Mouse (Mus musculus) right cerebral cortex, postnatal 25 days (tissue): ENCODE results near the gene Ociad2.
"Not testable (repeated sequence)": the region's sequence is repeated elsewhere in the genome, so short reads cannot be mapped to it uniquely, and the experiment has no call there.

ENCODE experiments used
- DNase-seq: peaks from one replicate; pipeline ENCODE4 v3.0.0; 2022

The Ociad2 gene

DNA sequence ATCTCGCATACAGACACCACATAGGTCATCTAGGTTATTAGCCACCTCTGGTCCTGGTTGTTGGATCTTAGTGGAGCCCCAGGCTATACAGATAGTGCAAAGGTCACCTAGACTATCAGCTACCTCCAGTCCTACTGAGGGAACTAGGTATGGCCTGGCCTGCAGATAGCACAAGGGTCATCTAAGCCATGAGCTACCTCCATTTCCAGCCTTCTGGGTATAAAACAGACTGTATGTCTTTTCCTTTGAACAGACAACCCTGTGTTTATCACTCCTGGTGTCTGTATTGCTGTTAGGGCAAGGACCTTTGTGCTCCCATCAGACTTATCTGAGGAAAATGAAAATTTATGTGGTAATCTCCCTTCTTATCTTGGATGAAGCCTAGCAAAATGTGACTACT lies 11.0 kb upstream of the Ociad2 start:
- DNase-seq: no peak

DNA sequence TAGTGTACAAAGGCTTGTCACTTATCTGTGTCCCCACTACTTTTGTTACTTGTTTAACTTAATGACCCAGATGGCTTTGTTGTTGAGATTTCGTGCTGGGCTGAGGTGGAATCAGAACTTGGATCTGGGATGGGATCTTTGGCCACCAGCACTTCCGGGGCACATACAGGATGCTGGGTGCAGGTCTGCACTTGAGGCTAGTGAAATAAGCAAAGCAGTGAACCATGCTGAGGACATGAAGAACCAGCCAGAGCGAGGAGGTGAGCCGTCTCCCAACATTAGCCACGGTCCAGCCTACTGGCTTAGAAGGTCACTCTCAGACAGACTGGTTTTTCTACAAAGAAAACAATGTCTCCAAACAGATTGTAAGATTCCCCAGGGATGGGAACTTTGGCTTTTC lies 8.7 kb upstream of the Ociad2 start:
- no peak for DNase-seq

DNA sequence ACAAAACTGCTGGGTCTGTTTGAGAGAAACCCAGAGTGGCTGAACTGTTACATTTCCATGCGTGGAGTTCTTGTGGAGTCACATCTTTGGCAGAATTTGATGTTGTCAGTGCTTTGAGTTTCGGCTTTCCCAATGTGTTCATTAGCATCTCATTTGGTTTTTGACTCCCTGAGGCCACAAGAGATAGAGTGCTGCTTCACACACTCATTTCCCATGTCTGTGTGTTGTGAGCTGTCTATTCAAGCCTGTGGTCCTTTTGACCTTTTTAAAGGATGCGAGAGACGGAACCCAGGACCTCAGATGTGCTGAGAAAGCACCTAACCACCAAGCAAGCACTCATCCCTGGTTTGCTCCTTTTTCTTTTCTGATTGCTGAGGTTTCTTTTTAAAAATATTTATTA lies 4.4 kb upstream of the Ociad2 start:
- DNase-seq: no peak

DNA sequence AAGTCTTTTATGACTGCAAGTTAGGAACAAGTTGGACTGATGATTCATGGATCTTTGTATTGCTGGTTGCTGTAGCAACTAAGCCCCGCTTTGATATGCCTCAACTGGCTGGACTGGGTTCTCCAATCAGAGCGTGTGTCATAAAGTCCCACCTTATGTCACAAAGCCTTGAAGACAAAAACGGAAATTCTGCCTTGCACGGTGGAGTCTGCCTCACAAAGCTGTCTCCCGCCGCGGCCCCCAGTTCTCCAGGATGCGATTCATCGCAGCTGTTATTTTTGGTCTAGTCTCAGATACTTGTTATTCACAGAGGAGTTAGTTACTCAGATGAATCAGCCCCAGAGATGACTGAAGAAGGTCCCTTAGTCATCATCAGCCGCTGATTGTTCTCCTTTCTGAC lies 3.5 kb upstream of the Ociad2 start:
- DNase-seq: peak; percentile 78

DNA sequence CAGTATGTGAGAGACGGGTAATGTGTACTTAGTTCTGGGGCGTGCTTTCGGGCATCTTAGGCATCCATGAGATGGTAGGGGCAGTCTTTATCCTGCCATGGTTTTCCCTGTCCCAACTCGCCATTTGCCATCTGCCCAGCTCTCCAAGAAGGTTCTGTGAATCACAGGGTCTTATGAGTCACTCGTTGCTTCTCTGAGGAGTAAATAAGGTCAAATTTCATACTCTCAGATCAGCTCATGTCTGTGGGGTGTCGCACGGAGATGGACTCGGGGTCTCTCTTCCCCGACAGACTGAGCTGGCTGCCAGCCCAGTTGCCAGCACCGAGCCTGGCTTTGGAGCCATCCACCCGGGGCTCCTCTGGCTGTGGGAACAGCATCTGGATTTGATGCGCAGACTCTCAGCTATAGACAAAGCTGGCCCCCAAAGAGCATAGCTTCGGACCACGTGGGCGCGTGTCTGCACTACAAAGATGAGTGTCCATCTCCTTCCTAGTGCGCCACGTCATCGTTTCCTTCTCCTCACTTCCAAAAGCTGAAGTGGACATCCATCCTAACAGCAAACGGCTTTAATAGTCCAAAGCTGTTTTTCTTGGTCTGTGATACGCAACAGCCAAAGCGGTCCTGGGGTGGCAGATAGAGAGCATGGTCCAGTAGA lies 2.0 kb upstream of the Ociad2 start:
- no peak for DNase-seq

DNA sequence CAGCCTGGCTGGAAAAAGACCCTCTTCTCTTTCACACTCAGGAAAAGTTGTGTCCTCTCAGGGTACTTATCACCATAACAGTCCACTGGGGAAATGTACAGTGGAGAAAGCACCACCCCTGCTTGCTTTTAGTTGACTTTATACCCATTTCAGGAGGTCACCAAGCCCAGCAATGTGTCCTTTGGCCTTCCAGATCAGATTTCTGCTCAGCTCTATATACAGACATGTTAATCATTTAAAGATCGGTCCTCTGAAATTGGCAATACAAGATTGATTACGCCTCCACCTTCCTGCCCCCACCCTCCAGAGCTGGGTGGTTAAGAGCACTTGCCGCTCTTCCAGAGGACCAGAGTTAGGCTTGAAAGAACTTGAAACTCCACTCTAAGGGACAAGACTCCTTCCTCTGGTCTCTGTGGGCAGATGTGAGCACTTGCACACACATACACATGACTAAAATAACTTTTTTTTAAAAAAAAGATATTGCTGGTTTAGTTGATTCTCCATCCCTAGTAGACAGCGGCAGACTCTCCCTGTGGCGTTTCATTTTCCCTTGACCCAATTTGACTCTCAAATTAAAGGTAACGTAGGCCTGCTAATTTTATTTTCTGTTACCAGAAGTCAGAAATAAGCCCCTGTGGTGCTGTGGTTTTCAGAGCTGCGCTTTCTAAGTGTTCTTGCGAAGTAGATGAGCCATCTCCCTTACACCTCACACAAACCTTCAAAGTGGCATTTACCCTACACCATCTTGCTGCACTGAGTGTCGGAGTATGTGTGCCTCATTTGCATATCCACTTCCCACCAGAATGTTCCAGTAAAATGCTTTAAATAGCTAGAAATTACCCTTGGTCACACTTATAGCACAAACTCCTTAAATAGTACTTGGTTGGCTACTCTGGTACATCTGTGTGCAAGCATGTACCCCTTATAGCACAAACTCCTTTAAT lies 777 bp downstream of the Ociad2 start:
- DNase-seq: no peak

DNA sequence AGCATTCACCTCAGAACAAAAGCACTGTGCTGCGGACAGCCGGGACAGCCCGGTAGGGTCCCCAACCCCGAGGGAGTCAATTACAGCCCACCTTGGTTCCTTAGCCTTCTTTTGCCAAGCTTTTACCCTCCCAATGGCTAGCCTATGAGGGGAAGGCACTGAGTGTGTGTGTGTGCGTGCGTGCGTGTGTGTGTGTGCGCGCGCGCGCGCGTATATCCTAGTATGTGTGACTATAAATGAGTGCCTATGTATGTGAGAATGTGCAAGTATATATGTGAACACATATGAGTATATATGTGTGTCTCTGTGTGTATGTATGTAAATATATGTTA lies 2.0 kb downstream of the Ociad2 start:
- DNase-seq: no peak

DNA sequence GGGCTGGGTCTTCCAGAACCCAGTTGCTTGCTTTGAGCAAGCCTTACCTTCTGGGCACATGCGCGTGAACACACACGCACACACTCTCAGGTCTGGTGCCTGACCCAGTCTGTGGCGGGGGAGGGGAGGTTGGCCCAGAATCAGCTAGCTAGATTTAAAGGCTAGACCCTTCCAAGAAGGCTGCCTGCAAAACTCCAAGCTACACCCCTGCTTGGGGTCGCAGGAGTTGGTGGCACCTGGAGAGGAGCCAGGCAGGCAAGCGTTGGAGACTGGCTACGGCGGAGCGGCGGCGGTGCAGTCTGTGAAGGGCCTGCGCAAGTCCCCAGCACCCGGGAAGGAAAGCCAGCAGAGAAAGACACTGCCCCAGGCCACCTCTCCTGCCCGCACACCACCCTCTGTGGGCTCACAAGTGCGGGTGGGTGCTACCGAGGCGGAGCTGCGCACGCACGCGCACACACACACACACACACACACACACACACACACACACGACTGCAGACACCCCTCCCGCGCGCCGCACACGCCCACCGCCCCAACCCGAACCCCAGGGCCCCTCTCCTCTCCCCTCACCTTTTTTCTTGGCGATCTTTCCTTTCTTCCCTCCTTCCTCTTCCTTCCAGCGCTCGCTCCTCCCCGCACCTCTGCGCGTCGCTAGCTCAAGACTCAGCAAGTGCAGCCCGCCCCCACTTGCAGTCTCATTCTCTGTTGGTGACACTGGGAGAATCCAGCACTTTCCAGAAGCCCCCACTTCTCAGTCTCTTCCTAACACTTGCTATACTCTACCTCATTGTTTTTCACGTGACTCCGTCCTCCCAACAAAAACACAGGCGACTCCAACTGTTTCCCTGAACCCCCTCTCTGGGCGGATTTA lies 2.6 kb downstream of the Ociad2 start:
- peak; percentile 67 for DNase-seq

DNA sequence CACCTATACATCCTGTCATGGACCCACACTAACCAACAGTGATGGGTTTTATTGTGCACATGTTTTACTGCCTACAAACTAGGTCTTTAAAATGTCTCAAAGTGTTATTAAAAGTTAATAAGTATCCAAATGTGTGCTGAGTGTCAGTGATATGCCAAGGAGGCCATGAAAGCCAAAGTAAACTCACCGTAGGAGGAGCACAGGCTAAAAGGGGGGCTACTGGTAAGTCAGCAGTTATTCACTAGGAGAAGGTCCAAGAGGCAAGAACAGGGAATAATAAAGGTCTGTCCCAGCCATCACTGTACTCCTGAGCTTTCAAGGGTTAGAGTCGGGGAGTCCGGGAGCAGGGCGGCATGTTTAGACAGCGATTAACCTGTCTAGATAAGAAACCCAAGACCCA lies 4.4 kb downstream of the Ociad2 start:
- DNase-seq: no peak

DNA sequence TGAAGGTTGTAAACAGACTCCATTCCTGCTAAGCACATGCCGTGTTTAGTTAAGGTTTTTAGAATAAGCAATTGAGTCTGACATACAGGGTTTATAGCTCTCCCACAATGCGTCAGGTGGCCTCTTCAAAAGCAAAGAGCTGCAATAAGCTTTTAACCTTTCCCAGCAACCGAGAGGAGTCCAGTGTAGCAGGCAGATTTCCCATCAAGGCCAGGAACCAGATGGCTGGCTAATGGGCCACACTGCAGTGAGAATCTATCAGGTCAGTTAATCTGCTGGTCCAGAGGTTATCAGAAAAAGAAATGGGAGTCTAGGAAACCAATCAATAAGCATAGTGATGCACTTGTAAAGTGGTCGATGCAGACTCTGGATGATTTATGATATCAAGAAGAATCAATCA lies 9.8 kb downstream of the Ociad2 start:
- no peak for DNase-seq

DNA sequence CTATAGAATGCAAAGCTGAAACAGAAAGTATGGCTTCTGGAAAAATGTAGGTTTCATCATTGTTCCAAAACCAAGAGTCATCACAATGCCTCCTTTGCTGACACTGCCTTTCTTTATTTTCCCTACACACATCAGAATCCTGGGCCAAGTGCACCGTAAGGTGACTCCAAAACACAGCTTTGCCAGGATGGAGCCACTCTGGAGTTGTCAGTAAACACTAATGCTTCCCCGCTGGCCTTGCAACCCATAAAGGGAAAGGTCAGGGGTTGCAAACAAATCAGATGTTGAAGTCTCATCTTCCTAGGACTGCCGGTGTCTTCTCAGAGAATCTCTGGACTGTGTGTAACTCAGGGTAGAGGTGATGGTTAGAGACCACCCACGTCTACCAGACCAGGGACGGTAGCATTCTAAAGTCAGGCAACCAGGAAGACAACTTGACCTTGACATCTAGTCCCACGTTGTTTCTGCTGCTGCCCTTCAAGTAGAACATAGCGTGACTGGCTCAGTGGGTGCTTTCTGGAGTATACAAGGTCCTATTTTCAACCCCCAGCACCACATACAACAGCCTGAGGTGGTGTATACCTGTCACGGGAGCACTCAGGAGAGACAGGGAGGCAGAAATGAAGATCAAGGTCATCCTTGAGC lies 16.2 kb downstream of the Ociad2 start:
- DNase-seq: no peak

DNA sequence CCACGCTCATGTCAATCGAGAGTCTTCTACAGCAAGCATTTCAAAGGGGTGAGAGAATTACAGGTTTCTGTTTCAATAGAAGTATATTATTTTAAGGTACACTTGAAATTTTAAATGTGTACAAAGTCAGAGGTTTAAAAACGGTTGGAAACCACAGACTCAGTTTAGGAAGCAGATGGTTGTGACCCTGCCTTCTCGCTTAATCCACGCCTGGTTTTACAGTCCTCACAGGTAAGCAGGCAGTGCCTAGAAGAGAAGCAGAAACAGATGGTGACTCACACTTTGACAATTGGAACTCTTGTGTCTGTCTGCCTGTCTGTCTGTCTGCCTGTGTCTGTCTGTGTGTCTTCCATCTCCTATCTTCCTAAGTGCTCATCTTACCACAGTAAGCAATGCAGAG lies 17.2 kb downstream of the Ociad2 start:
- DNase-seq: no peak

DNA sequence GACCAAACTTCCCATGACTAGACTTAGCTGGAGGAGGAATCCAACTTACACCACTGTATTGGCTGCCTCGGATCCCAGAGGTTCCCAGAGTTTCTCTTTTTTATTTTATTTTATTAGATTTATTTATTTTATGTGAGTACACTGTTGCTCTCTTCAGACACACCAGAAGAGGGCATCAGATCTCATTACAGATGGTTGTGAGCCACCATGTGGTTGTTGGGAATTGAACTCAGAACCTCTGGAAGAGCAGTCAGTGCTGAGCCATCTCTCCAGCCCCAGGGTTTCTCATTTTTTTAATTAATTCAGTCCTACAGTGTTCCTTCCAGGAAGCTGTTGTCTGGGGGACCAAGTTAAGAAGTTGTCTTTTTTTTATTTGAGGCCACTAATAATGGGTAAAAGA lies 18.1 kb downstream of the Ociad2 start:
- not testable (repeated sequence) for DNase-seq

DNA sequence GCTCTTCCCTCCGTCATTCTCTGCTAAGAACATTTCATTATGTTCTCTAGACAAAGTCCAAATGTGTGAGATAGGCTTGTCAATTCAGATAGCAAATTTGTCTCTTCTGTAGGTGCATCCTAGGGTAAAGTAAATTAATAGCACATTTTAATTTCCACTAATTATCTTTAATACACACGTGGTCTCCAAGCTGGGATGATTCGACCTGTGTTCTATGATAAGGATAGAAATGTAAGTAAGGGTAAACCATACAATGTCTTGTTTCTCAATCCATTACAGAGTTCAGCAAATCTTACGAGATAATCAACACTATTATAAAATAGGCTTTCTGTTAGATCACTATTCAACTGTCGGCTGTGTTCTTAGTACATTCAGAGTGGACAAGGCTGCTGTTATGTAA lies 21.5 kb downstream of the Ociad2 start:
- DNase-seq: no peak

DNA sequence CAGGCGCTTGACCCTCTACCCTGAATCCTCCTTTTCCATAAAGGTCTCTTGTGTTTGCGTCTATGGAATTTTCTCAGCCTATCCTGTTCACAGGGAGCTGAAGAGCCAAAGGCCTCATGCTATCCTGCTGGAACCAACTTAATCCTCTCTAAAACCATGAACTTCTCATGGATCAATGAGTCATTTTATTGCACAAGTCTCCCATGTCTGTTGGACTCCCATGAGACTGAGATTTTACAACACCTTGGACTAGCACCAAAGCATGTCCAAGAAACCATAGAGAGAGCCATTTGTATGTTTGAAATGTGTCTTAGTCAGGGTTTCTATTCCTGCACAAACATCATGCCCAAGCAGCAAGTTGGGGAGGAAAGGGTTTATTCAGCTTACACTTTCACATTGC lies 26.2 kb downstream of the Ociad2 start:
- DNase-seq: no peak

DNA sequence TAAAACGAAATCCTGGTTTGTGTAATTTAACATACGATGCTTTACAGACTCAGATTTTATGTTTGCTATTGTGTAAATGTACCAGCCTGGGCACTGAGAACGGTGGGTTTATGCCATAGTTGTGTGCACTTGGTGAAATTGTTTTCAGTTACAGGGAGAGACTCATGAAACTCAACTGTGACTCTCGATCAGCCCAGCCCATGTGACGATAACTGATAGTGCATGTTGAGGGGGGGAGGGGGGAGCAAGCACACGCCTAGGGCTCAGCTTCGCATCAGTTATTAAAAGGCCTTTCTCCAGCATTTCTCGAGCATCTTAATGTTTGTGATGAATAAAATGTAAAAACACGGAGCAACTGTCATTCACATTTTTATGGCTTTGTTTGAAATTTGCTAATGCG lies 27.2 kb downstream of the Ociad2 start:
- DNase-seq: no peak

DNA sequence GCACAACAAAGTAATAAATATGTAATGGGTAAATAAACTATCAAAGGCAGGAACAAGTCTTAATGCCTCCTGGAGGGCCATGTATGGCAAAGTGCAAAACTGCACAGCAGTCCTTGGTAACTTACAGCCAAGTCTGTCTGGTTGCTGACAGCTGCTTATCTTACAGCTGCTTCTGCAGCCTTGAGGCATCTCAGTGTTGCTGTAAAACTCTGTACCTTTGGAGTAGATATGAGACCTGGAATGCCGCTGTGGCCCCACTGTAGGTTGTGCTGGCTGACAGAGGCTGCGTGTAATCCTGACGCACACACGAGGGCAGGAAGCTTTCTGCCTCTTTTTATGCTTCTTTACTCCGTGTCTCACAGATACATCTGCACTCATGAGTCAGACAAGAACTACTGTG lies 29.4 kb downstream of the Ociad2 start:
- peak; percentile 10 for DNase-seq

DNA sequence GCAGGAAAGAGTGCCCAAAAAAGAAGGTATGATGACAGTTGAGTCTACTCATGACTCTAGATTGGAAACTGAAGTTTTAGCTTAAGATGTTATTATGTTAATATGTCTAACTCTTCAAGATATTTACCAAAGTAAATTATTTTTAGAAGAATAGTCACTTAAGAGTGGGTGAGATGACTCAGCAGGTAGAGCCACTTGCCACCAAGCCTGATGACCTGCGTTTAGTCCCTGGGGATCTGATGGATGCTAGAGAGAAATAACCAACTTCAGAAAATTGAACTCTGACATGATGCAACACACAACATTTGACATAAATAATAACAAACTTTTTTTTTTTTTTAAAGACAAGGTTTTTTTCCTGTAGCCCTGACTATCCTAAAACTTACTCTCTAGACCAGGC lies 30.4 kb downstream of the Ociad2 start:
- DNase-seq: no peak

DNA sequence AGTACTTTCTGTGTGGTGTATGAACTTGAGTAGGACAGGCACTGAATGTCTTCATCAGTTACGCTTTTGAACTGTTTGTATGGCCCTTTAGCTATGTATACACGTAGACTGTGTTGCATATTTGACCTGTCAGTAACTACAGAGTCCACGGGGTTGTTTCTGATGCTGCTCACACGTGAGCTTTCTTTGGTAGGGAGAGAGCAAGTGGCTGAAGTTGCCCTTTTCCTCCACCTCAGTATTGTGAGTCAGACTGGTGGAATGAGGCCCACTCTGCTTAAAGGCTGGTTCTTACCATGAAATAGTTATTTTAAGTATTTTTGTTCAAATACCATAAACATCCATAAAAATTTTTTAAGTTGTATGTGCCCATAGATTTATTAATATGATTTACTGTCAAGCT lies 31.3 kb downstream of the Ociad2 start:
- DNase-seq: no peak

DNA sequence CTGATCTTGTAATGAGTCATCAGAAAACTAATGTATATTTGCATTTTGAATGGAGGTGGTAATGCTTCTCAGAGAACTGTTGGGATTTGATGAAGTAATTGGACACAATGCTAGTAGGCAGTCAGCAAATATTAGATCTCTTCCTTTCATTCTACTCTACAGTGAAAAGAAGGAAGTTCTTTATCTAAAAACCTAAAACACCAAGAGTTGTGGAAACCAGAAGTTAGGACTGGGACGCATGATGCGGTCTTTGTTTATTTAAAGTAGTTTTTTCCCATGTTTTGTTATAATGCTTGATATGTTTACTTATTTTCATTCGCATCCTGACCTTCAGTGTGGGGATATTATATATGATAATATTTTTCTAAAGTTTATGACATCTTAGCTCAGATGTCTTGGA lies 33.5 kb downstream of the Ociad2 start:
- DNase-seq: no peak

DNA sequence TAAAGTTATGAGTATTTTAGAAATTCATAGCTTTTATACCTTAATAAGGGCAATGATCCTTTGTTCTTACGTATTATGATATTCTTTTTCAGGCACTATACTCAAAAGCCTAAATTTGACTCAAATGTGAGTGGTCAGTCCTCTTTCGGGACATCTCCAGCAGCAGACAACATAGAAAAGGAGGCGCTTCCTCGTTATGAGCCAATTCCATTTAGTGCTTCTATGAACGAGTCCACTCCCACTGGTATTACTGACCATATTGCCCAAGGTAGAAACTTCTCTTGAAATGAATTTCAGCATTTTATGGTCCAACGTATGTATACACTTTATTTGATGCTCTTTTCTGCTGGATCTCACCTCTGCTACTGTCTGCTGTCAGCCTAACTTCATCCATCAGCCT lies 34.3 kb downstream of the Ociad2 start:
- no peak for DNase-seq

DNA sequence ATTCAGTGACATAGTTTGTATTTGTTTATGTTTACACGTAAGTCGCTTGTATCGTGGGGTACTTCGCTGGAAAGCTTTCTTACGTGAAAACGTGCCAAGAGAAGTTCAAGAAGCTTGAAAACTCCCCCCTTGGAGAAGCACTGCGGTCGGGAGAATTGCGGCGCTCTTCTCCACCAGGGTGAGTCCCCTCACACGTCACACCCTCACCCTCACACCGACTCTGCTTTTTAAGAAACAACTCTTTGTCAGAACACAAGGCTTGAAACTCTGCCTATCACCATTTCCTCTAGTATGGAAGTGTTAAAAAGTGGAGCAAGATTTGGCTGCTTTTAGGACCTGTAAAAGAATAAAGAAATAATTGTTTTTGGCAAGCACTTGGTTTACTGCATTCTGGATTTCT lies 36.3 kb downstream of the Ociad2 start:
- no peak for DNase-seq

DNA sequence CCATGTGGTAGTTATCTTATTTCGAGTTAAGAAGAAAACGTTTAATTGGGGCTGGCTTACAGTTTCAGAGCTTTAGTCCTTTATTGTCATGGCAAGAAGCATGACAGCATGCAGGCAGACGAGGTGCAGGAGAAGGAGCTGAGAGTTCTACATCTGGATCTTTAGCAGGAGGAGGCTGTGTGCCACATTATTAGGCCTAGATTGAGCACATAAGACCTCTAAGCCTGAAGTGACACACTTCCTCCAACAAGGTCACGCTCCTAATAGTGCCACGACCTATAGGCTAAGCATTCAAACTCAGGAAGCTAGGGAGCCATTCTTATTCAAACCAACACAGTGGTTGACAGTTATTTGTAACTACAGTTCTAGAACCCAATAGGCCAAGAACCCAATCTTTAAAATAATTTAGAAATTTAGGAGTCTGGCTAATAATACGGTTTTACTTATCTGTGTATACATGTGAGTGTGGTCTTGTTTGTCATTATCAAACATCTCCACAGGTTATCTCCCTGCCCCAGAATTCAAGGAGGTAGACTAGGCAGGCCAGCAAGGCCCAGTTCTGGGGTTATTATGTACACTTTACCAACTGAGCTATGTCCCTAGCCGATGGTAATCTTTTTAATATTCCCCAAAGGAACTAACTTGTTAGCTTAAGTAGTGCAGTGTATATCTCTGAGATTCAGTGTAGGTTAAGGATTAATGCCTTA lies 39.1 kb downstream of the Ociad2 start:
- no peak for DNase-seq
